Mouse (Mus musculus) heart, embryonic 16.5 days (tissue): ENCODE measurements around the gene Scgb1b11. TPM values are rescaled to one million over a fixed set of nuclear protein-coding genes. Genes with fewer than 3 reads are reported as not detected.
"Not testable (repeated sequence)": the region's sequence is repeated elsewhere in the genome, so short reads cannot be mapped to it uniquely, and the experiment has no call there.

Source experiments
- ATAC-seq: fragments of 200-750 bp; cut with Nextera tagmentation; replicated peaks from 2 replicates; pipeline ENCODE4 v1.8.0; 2017; ENCODE audit warnings: moderate number of reproducible peaks; ENCODE audit not compliant: insufficient read depth, low FRiP score; ENCODE audit errors: extremely low read depth
- H3K27ac ChIP-seq: fragments of 300-500 bp; sonication (generic); 2 replicates; pipeline ENCODE4 v1.5.1; 2014; ENCODE audit warnings: mild to moderate bottlenecking, low read length, control low read depth, moderate library complexity
- H3K27me3 ChIP-seq: fragments of 300-500 bp; sonication (generic); 2 replicates; pipeline ENCODE4 v1.6.1; 2014; ENCODE audit warnings: low read length, mixed read lengths; ENCODE audit not compliant: control insufficient read depth, insufficient read depth
- H3K36me3 ChIP-seq: fragments of 300-500 bp; sonication (generic); 2 replicates; pipeline ENCODE4 v1.6.1; 2014; ENCODE audit not compliant: control insufficient read depth, insufficient read depth
- H3K4me1 ChIP-seq: fragments of 300-500 bp; sonication (generic); 2 replicates; pipeline ENCODE4 v1.6.1; 2014; ENCODE audit warnings: low read length, mixed read lengths; ENCODE audit not compliant: control insufficient read depth, insufficient read depth
- H3K4me2 ChIP-seq: fragments of 300-500 bp; sonication (generic); 2 replicates; pipeline ENCODE4 v1.6.1; 2014; ENCODE audit warnings: low read depth, mild to moderate bottlenecking, control low read depth, low read length
- H3K4me3 ChIP-seq: fragments of 300-500 bp; sonication (generic); 2 replicates; pipeline ENCODE4 v1.5.1; 2014; ENCODE audit warnings: mild to moderate bottlenecking, control low read depth, low read length
- H3K9ac ChIP-seq: fragments of 300-500 bp; sonication (generic); 2 replicates; pipeline ENCODE4 v1.6.1; 2014; ENCODE audit warnings: low read length, control low read depth
- H3K9me3 ChIP-seq: fragments of 300-500 bp; sonication (generic); replicated peaks from 2 replicates; pipeline ENCODE4 v1.6.1; 2016; ENCODE audit warnings: low read length; ENCODE audit not compliant: control insufficient read depth
- WGBS: fragments of 180-500 bp; shearing (Covaris S2); extraction: QIAGEN DNeasy Blood & Tissue Kit; methylation state at CpG from one replicate; pipeline ENCODE4 v1.1.7; 2014; 5-methylcytosine and 5-hydroxymethylcytosine counted together
- polyA plus RNA-seq: library from polyadenylated mRNA; unstranded; fragments of >200 nt; fragmentation: Nextera tagmentation; extraction: Ambion mirVana; gene quantifications from 2 replicates; pipeline ENCODE4 v1.2.1, GENCODE M21; 2015

The Scgb1b11 gene
- not detected in 2 replicates for polyA plus RNA-seq

DNA sequence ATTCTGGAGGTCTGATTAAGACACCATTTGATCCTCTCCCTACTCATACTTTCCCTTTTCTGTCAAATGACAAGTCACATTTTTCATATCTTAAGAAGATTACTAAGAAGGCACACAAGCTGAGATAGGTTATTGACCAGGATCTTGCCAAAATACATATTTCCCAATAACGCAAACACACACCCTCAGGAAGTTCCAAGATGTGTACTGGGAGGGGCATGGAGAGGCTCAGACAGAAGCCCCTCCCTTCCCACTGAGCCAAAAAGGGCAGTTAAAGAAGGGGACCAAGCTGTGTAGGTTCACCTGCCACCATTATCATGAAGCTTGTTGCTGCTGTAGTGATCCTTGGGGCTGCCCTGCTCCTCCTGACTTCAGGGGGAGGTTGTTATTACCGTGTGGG lies at the start of gene Scgb1b11:
Scgb1b11 (plus strand) TSS at position 301 of the 400 bp plus-strand sequence.
- H3K27ac ChIP-seq, H3K4me3 ChIP-seq, ATAC-seq, H3K9me3 ChIP-seq, H3K36me3 ChIP-seq, H3K27me3 ChIP-seq, H3K4me2 ChIP-seq, H3K4me1 ChIP-seq, H3K9ac ChIP-seq: not testable (repeated sequence)
- WGBS = no CpG with 5 or more reads among the region's 2 CpGs

DNA sequence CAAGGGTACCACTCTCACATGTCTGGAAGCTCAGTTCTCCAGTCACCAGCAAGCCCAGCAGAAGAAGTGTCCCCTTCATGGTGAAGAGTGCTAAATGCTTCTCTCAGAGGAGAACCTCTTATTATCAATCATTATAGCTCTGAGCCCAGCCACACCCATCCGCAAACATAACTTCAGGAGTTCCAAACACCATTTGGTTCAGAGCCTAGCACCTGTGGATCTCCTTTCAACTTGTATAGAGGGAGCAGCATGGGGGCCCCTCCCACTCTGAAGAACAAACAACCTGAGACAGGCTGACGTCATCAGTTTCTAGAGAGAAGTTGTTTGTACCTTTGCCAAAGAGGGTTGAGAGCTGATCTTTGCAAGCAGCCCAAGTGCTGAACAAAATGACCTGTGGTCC lies 11.6 kb upstream of the Scgb1b11 start, which contains the start of gene Scgb2b11:
Scgb2b11 (minus strand) TSS at position 101 of the 400 bp plus-strand sequence.
- not testable (repeated sequence) for H3K27me3 ChIP-seq, H3K27ac ChIP-seq, H3K9ac ChIP-seq, H3K4me1 ChIP-seq, H3K36me3 ChIP-seq, H3K4me2 ChIP-seq, H3K4me3 ChIP-seq, H3K9me3 ChIP-seq, ATAC-seq
- WGBS = 85% methylated on average over 1 of the region's 2 CpGs

Other genes with a start within 250 kb of the Scgb1b11 start
- not detected in 2 replicates for gene Scgb1b10, start 122.0 kb upstream of the Scgb1b11 start, polyA plus RNA-seq
- gene Scgb2b11, start 11.7 kb upstream of the Scgb1b11 start, polyA plus RNA-seq = not detected in 2 replicates
- not detected in 2 replicates for gene Scgb2b12, start 104.4 kb downstream of the Scgb1b11 start, polyA plus RNA-seq
- gene Scgb1b12, start 111.3 kb downstream of the Scgb1b11 start, polyA plus RNA-seq = not detected in 2 replicates
- not detected in 2 replicates for gene Scgb1b29, start 218.7 kb downstream of the Scgb1b11 start, polyA plus RNA-seq